Mouse (Mus musculus): ENCODE measurements around the gene Neurl3. TPM values are rescaled to one million over a fixed set of nuclear protein-coding genes. Genes with fewer than 3 reads are reported as not detected.

The Neurl3 gene
- polyA plus RNA-seq (2012; rRNA removed) = 2.3 and 2.8 TPM in 2 replicates

GRCm38 (mm10) chr1:36274455-36274854, at the start of gene Neurl3:
TSS of gene Neurl3 (minus strand) at chr1:36274679.

GRCm38 (mm10) chr1:36307495-36308280, 33.2 kb upstream of the Neurl3 start, which contains the start of gene Arid5a:
TSS of gene Arid5a (plus strand) at chr1:36307733.

GRCm38 (mm10) chr1:36244058-36244827, 30.2 kb downstream of the Neurl3 start, which contains the start of gene Uggt1:
TSS of gene Uggt1 (minus strand) at chr1:36244720.

Other genes starting within 250 kb of the Neurl3 start
- gene Hs6st1, start 206.3 kb downstream of the Neurl3 start, polyA plus RNA-seq (2012; rRNA removed) = 25.1 and 29.1 TPM in 2 replicates
- gene Uggt1, start 30.0 kb downstream of the Neurl3 start, polyA plus RNA-seq (2012; rRNA removed) = 5.7 and 6.5 TPM in 2 replicates
- gene Arid5a, start 33.1 kb upstream of the Neurl3 start, polyA plus RNA-seq (2012; rRNA removed) = 0.84 and 1.2 TPM in 2 replicates
- 10.3 and 11.8 TPM in 2 replicates for gene Kansl3, start 94.5 kb upstream of the Neurl3 start, polyA plus RNA-seq (2012; rRNA removed)
- gene Fer1l5, start 97.6 kb upstream of the Neurl3 start, polyA plus RNA-seq (2012; rRNA removed) = under 0.01 and 0.01 TPM in 2 replicates
- gene Lman2l, start 170.6 kb upstream of the Neurl3 start, polyA plus RNA-seq (2012; rRNA removed) = 4.6 and 5.6 TPM in 2 replicates
- 0.74 and 0.86 TPM in 2 replicates for gene Cnnm4, start 196.9 kb upstream of the Neurl3 start, polyA plus RNA-seq (2012; rRNA removed)
- gene Cnnm3, start 237.2 kb upstream of the Neurl3 start, polyA plus RNA-seq (2012; rRNA removed) = 3.1 TPM in 2 replicates